Mouse (Mus musculus) heart, postnatal 4 days (tissue): ENCODE measurements around the gene Noct. TPM values are rescaled to one million over a fixed set of nuclear protein-coding genes. Genes with fewer than 3 reads are reported as not detected.

Experiments used
- DNase-seq: peaks from one replicate; pipeline ENCODE4 v3.0.0; 2021
- total RNA-seq, 2 experiments: library from RNA; stranded (reverse); gene quantifications; 2 replicates each; pipeline ENCODE4 v1.2.3; 2021

Noct gene
- total RNA-seq, 2 experiments from 2014 or later = 27.8 to 31.0 TPM

GRCm38 (mm10) chr3:51232205-51232910 is 8.1 kb downstream of the Noct start:
- no peak for DNase-seq

- peak; percentile 73 for DNase-seq
Observed at GRCm38 (mm10) chr3:51233474-51233873, 9.2 kb downstream of the Noct start.

GRCm38 (mm10) chr3:51233918-51234751 is 9.9 kb downstream of the Noct start:
- peak; percentile 92 for DNase-seq

GRCm38 (mm10) chr3:51234752-51235055 is 10.5 kb downstream of the Noct start:
- DNase-seq = no peak

GRCm38 (mm10) chr3:51238515-51238914 is 14.3 kb downstream of the Noct start:
- no peak for DNase-seq

- no peak for DNase-seq
Observed at GRCm38 (mm10) chr3:51239541-51239940, 15.3 kb downstream of the Noct start.

- peak; percentile 47 for DNase-seq
Observed at GRCm38 (mm10) chr3:51247704-51248103, 23.5 kb downstream of the Noct start.

GRCm38 (mm10) chr3:51248600-51248999 is 24.4 kb downstream of the Noct start:
- DNase-seq = no peak

- DNase-seq = no peak
Observed at GRCm38 (mm10) chr3:51249460-51249859, 25.2 kb downstream of the Noct start.

- no peak for DNase-seq
Observed at GRCm38 (mm10) chr3:51249866-51250265, 25.6 kb downstream of the Noct start.

- DNase-seq = no peak
Observed at GRCm38 (mm10) chr3:51251057-51251456, 26.8 kb downstream of the Noct start.

- DNase-seq = no peak
Observed at GRCm38 (mm10) chr3:51252223-51252622, 28.0 kb downstream of the Noct start.

GRCm38 (mm10) chr3:51252689-51253402 is 28.6 kb downstream of the Noct start:
- no peak for DNase-seq

- peak; percentile 4 for DNase-seq
Observed at GRCm38 (mm10) chr3:51254784-51255183, 30.5 kb downstream of the Noct start.

- no peak for DNase-seq
Observed at GRCm38 (mm10) chr3:51256450-51256849, 32.2 kb downstream of the Noct start.

- DNase-seq = no peak
Observed at GRCm38 (mm10) chr3:51258070-51258469, 33.8 kb downstream of the Noct start.

GRCm38 (mm10) chr3:51262942-51263341 is 38.7 kb downstream of the Noct start:
- DNase-seq = no peak

- peak; percentile 57 for DNase-seq
Observed at GRCm38 (mm10) chr3:51268434-51268833, 44.2 kb downstream of the Noct start.

- no peak for DNase-seq
Observed at GRCm38 (mm10) chr3:51270069-51270817, 46.0 kb downstream of the Noct start.

- DNase-seq = peak; percentile 98
Observed at GRCm38 (mm10) chr3:51275956-51276398, 51.7 kb downstream of the Noct start.

- DNase-seq = peak; percentile 59
Observed at GRCm38 (mm10) chr3:51276421-51277111, 52.3 kb downstream of the Noct start.
